Mouse (Mus musculus) forebrain, embryonic 11.5 days (tissue): ENCODE measurements around the gene Cav2. TPM values are rescaled to one million over a fixed set of nuclear protein-coding genes. Genes with fewer than 3 reads are reported as not detected.

Experiments
- ATAC-seq: fragments of 200-750 bp; cut with Nextera tagmentation; replicated peaks from 2 replicates; pipeline ENCODE4 v1.8.0; 2017; ENCODE audit warnings: moderate TSS enrichment; ENCODE audit not compliant: low FRiP score
- DNase-seq: peaks from one replicate; pipeline ENCODE4 v3.0.0-alpha.2; 2017; ENCODE audit warnings: low spot score
- H3K27ac ChIP-seq: fragments of 300-500 bp; sonication (generic); 2 replicates; pipeline ENCODE4 v1.5.1; 2014; ENCODE audit warnings: low read depth, low read length
- H3K27me3 ChIP-seq: fragments of 300-500 bp; sonication (generic); 2 replicates; pipeline ENCODE4 v1.6.1; 2014; ENCODE audit warnings: mild to moderate bottlenecking, low read length, mixed read lengths; ENCODE audit not compliant: control insufficient read depth, insufficient read depth
- H3K36me3 ChIP-seq: fragments of 300-500 bp; sonication (generic); 2 replicates; pipeline ENCODE4 v1.6.1; 2014; ENCODE audit warnings: mild to moderate bottlenecking, low read length, moderate library complexity, mixed read lengths; ENCODE audit not compliant: control insufficient read depth, insufficient read depth
- H3K4me1 ChIP-seq: fragments of 300-500 bp; sonication (generic); replicated peaks from 2 replicates; pipeline ENCODE4 v1.6.1; 2014; ENCODE audit warnings: low read length, mixed read lengths; ENCODE audit not compliant: control insufficient read depth, insufficient read depth
- H3K4me2 ChIP-seq: fragments of 300-500 bp; sonication (generic); 2 replicates; pipeline ENCODE4 v1.6.1; 2014; ENCODE audit warnings: low read depth, mild to moderate bottlenecking, low read length, moderate library complexity, mixed read lengths; ENCODE audit not compliant: severe bottlenecking
- H3K4me3 ChIP-seq: fragments of 300-500 bp; sonication (generic); 2 replicates; pipeline ENCODE4 v1.5.1; 2014; ENCODE audit warnings: low read depth, low read length
- H3K9ac ChIP-seq: fragments of 300-500 bp; sonication (generic); 2 replicates; pipeline ENCODE4 v1.6.1; 2014; ENCODE audit warnings: low read length
- H3K9me3 ChIP-seq: fragments of 300-500 bp; sonication (generic); 2 replicates; pipeline ENCODE4 v1.6.1; 2016; ENCODE audit warnings: low read length, mixed read lengths; ENCODE audit not compliant: control insufficient read depth
- WGBS: fragments of 180-500 bp; shearing (Covaris S2); extraction: QIAGEN DNeasy Blood & Tissue Kit; methylation state at CpG from one replicate; pipeline ENCODE4 v1.1.7; 2014; 5-methylcytosine and 5-hydroxymethylcytosine counted together
- polyA plus RNA-seq: library from polyadenylated mRNA; unstranded; fragments of >200 nt; fragmentation: Nextera tagmentation; extraction: Ambion mirVana; gene quantifications from 2 replicates; pipeline ENCODE4 v1.2.1, GENCODE M21; 2014

The Cav2 gene
- polyA plus RNA-seq, 1 experiment from 2014 or later: 7.3 TPM

- ATAC-seq (no peak), DNase-seq (no peak)
- Histone ChIP-seq H3K9ac (no peak overlapping the region), H3K27me3 (no peaks in the 10 kb centered on the region), H3K4me2 (no peak overlapping the region), H3K27ac (no peak overlapping the region), H3K4me3 (no peak overlapping the region), H3K9me3 (no peaks in the 10 kb centered on the region), H3K4me1 (no peaks in the 10 kb centered on the region), H3K36me3 (no peaks in the 10 kb centered on the region)
- 58% methylated on average over 2 of the region's 2 CpGs for WGBS
Observed at GRCm38 (mm10) chr6:17262786-17263185, 18.2 kb upstream of the Cav2 start.

GRCm38 (mm10) chr6:17265043-17265442 lies 15.9 kb upstream of the Cav2 start:
- no peaks in the 10 kb centered on the region for H3K4me1 ChIP-seq
- H3K4me3 ChIP-seq: no peak overlapping the region
- H3K27me3 ChIP-seq: no peaks in the 10 kb centered on the region
- H3K36me3 ChIP-seq: no peaks in the 10 kb centered on the region
- ATAC-seq (no peak), DNase-seq (no peak)
- 74% methylated on average over 4 of the region's 4 CpGs for WGBS
- no peaks in the 10 kb centered on the region for H3K9me3 ChIP-seq
- H3K4me2 ChIP-seq: no peak overlapping the region
- no peak overlapping the region for H3K9ac ChIP-seq
- H3K27ac ChIP-seq: no peak overlapping the region

- 81% methylated on average over 3 of the region's 3 CpGs for WGBS
Observed at GRCm38 (mm10) chr6:17266466-17266865, 14.5 kb upstream of the Cav2 start.

GRCm38 (mm10) chr6:17278366-17278765 lies 2.6 kb upstream of the Cav2 start:
- Histone ChIP-seq H3K4me2 (no peak overlapping the region), H3K9me3 (no peaks in the 10 kb centered on the region), H3K27me3 (peaks cover 4% of the 10 kb centered on the region; the same call in 1 of the 2 replicates), H3K4me3 (no peak overlapping the region), H3K27ac (no peak overlapping the region), H3K4me1 (0 out of 2 replicates have a peak, but pooled peaks cover 2% of the 10 kb centered on the region), H3K36me3 (no peaks in the 10 kb centered on the region), H3K9ac (no peak overlapping the region)
- 88% methylated on average over 3 of the region's 3 CpGs for WGBS
- ATAC-seq: no peak
- DNase-seq: no peak

More at GRCm38 (mm10) chr6:17266466-17266865, 14.5 kb upstream of the Cav2 start:
- no peaks in the 10 kb centered on the region for H3K9me3 ChIP-seq
- ATAC-seq (no peak), DNase-seq (no peak)
- no peak overlapping the region for H3K4me2 ChIP-seq
- H3K27ac ChIP-seq: no peak overlapping the region
- no peaks in the 10 kb centered on the region for H3K36me3 ChIP-seq
- H3K9ac ChIP-seq: no peak overlapping the region
- no peaks in the 10 kb centered on the region for H3K4me1 ChIP-seq
- no peak overlapping the region for H3K4me3 ChIP-seq
- no peaks in the 10 kb centered on the region for H3K27me3 ChIP-seq

- DNase-seq (no peak), ATAC-seq (peak; percentile 54)
- Histone ChIP-seq H3K27ac (no peak overlapping the region), H3K4me2 (peak overlapping the region; percentile 94), H3K4me1 (0 out of 2 replicates have a peak, but pooled peaks cover 2% of the 10 kb centered on the region), H3K27me3 (peaks cover 4% of the 10 kb centered on the region; the same call in 1 of the 2 replicates), H3K36me3 (no peaks in the 10 kb centered on the region), H3K4me3 (peak overlapping the region; percentile 45), H3K9ac (no peak overlapping the region; the same call in 1 of the 2 replicates), H3K9me3 (no peaks in the 10 kb centered on the region)
- WGBS: 35% methylated on average over 8 of the region's 8 CpGs
Observed at GRCm38 (mm10) chr6:17281757-17282092, 740 bp downstream of the Cav2 start.

GRCm38 (mm10) chr6:17282159-17282558 lies 1.2 kb downstream of the Cav2 start:
- DNase-seq: no peak
- Histone ChIP-seq H3K4me2 (no peak overlapping the region), H3K4me1 (0 out of 2 replicates have a peak, but pooled peaks cover 2% of the 10 kb centered on the region), H3K27me3 (peaks cover 4% of the 10 kb centered on the region; the same call in 1 of the 2 replicates), H3K27ac (no peak overlapping the region), H3K9me3 (no peaks in the 10 kb centered on the region), H3K9ac (no peak overlapping the region; the same call in 1 of the 2 replicates), H3K36me3 (no peaks in the 10 kb centered on the region), H3K4me3 (no peak overlapping the region)
- WGBS: 56% methylated on average over 5 of the region's 5 CpGs
- no peak for ATAC-seq

GRCm38 (mm10) chr6:17283834-17284233 lies 2.8 kb downstream of the Cav2 start:
- whole genome bisulfite sequencing: 88% methylated on average over 3 of the region's 3 CpGs
- no peak overlapping the region for H3K4me2 ChIP-seq
- H3K27ac ChIP-seq: no peak overlapping the region
- H3K27me3 ChIP-seq: peaks cover 4% of the 10 kb centered on the region; the same call in 1 of the 2 replicates
- H3K4me1 ChIP-seq: 0 out of 2 replicates have a peak, but pooled peaks cover 2% of the 10 kb centered on the region
- no peak overlapping the region for H3K4me3 ChIP-seq
- DNase-seq (no peak), ATAC-seq (no peak)
- no peak overlapping the region for H3K9ac ChIP-seq
- H3K36me3 ChIP-seq: no peaks in the 10 kb centered on the region
- no peaks in the 10 kb centered on the region for H3K9me3 ChIP-seq

GRCm38 (mm10) chr6:17286381-17286780 lies 5.4 kb downstream of the Cav2 start:
- Histone ChIP-seq H3K27ac (no peak overlapping the region), H3K27me3 (no peaks in the 10 kb centered on the region), H3K4me2 (no peak overlapping the region), H3K4me3 (no peak overlapping the region), H3K4me1 (0 out of 2 replicates have a peak, but pooled peaks cover 2% of the 10 kb centered on the region), H3K9me3 (no peaks in the 10 kb centered on the region), H3K9ac (no peak overlapping the region), H3K36me3 (no peaks in the 10 kb centered on the region)
- ATAC-seq (no peak), DNase-seq (no peak)
- WGBS: 79% methylated on average over 4 of the region's 4 CpGs

GRCm38 (mm10) chr6:17295116-17295515 lies 14.1 kb downstream of the Cav2 start:
- no peaks in the 10 kb centered on the region for H3K4me1 ChIP-seq
- no peak overlapping the region for H3K4me3 ChIP-seq
- no peak overlapping the region for H3K4me2 ChIP-seq
- H3K36me3 ChIP-seq: no peaks in the 10 kb centered on the region
- no peak overlapping the region for H3K27ac ChIP-seq
- DNase-seq: no peak
- H3K9me3 ChIP-seq: no peaks in the 10 kb centered on the region
- no peak overlapping the region for H3K9ac ChIP-seq
- ATAC-seq: no peak
- WGBS: 68% methylated on average over 5 of the region's 5 CpGs
- no peaks in the 10 kb centered on the region for H3K27me3 ChIP-seq
